Mouse (Mus musculus) heart, adult 10 weeks (tissue): ENCODE results near the gene A030014E15Rik. TPM values are rescaled to one million over a fixed set of nuclear protein-coding genes. Genes with fewer than 3 reads are reported as not detected.

Experiments
- polyA plus RNA-seq: library from polyadenylated mRNA; stranded (reverse); fragments of 350-450 nt; fragmentation: Illumina TruSeq; extraction: RNeasy Lipid Tissue Mini Kit (QIAGEN cat#74804); gene quantifications from one replicate; pipeline ENCODE4 v1.2.3, GENCODE M21; 2014; ENCODE audit warnings: low read depth, low replicate concordance

Gene A030014E15Rik
- polyA plus RNA-seq: not detected

DNA sequence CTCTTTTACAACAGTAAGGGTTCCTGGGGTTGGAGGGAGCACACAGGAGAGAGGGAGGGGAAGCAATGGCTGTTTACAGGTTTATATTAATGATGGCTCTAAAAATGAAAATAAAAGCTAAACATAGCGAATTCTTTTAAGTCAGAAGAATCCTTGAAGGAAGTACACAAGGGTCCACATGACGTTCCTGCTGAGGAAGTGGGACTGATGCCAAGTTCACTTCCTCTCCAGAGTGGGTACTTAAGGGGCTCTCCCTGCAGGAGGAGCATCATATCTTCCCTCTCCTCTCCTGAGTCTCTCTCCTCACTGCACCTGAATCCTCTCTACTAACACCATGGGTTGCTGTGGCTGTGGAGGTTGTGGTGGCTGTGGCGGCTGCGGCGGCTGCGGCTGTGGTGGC is at the start of gene A030014E15Rik:
Gene A030014E15Rik, plus strand, starts transcription at position 268 of the 400 bp plus-strand sequence.

DNA sequence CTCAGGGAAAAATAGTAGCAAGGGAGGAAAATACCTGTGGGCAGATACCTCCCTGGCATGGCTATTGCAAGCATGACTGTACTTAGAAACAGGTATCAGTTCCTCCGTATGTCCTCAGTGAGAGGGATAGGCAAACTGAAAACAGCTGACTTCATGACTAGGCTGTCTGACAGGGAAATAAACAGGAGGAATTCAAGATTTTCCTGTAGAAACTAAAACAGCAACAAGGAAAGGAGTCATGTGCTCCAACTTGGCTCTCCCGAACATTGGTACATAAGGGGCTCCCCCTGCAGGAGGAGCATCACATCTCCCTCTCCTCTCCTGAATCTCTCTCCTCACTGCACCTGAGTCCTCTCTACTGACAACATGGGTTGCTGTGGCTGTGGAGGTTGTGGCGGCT is 11.7 kb upstream of the A030014E15Rik start, which contains the start of gene A030005L19Rik:
Gene A030005L19Rik, plus strand, starts transcription at position 301 of the 400 bp plus-strand sequence.

DNA sequence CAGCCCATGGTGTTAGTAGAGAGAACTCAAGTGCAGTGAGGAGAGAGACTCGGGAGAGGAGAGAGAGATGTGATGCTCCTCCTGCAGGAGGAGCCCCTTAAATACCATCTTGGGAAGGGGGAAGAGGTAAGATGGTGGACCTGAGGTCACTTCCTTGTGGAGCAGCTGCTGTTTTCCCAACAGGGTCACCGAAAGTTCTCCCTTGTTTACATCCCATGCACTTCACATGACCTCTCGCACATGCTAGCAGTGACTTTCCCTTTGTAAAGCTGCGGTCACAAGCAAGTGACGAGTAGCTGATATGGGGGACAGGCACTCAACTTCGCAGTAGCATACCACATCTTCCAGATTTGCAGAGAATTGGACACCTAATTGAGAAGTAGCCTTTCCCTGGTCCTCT is 6.6 kb downstream of the A030014E15Rik start, which contains the start of gene Gm6217:
Gene Gm6217, minus strand, starts transcription at position 74 of the 400 bp plus-strand sequence.

DNA sequence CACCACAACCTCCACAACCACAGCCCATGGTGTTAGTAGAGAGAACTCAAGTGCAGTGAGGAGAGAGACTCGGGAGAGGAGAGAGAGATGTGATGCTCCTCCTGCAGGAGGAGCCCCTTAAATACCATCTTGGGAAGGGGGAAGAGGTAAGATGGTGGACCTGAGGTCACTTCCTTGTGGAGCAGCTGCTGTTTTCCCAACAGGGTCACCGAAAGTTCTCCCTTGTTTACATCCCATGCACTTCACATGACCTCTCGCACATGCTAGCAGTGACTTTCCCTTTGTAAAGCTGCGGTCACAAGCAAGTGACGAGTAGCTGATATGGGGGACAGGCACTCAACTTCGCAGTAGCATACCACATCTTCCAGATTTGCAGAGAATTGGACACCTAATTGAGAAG is 18.6 kb downstream of the A030014E15Rik start, which contains the start of gene A030003K21Rik:
Gene A030003K21Rik, minus strand, starts transcription at position 94 of the 400 bp plus-strand sequence.

DNA sequence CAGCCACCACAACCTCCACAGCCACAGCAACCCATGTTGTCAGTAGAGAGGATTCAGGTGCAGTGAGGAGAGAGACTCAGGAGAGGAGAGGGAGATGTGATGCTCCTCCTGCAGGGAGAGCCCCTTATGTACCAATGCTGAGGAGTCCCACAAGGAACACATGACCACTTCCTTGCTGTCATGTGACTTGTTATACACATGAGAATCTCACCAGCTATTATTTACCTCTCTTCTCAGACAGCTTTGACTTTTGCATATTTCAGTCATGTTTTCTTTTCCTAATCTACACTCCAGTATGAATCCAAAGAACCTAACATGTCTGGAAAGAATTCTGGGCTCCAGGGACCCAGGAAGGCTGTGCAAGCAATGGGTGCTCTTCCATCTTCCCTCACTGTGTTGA is 31.2 kb downstream of the A030014E15Rik start, which contains the start of gene Gm7544:
Gene Gm7544, minus strand, starts transcription at position 101 of the 400 bp plus-strand sequence.

DNA sequence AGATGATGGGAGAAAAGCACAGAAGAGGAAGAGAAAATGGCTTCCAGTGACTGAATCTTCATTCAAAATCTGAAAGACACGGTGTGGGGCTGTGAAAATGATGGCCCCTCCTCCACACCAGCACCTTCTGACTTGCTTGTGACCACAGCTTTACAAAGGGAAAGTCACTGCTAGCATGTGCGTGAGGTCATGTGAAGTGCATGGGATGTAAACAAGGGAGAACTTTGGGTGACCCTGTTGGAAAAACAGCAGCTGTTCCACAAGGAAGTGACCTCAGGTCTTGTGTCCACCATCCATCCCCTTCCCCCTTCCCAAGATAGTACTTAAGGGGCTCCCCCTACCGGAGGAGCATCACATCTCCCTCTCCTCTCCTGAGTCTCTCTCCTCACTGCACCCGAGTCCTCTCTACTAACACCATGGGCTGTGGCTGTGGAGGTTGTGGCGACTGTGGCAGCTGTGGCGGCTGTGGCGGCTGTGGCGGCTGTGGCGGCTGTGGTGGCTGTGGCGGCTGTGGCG is 35.2 kb downstream of the A030014E15Rik start, which contains the start of gene Gm47955:
Gene Gm47955, plus strand, starts transcription at position 417 of the 516 bp plus-strand sequence.

Other genes with a start within 250 kb of the A030014E15Rik start
- 192 TPM for gene Mff, start 200.0 kb upstream of the A030014E15Rik start, polyA plus RNA-seq
- gene Tm4sf20, start 156.5 kb upstream of the A030014E15Rik start, polyA plus RNA-seq: not detected
- gene Gm47791, start 153.7 kb upstream of the A030014E15Rik start, polyA plus RNA-seq: not detected
- 30.5 TPM for gene Agfg1, start 85.4 kb upstream of the A030014E15Rik start, polyA plus RNA-seq
- not detected for gene A030005L19Rik, start 11.6 kb upstream of the A030014E15Rik start, polyA plus RNA-seq
- gene Gm6217, start 6.5 kb downstream of the A030014E15Rik start, polyA plus RNA-seq: not detected
- gene A030003K21Rik, start 18.5 kb downstream of the A030014E15Rik start, polyA plus RNA-seq: not detected
- gene Gm7544, start 31.1 kb downstream of the A030014E15Rik start, polyA plus RNA-seq: not detected
- gene Gm47955, start 35.4 kb downstream of the A030014E15Rik start, polyA plus RNA-seq: not detected
- not detected for gene Gm47959, start 75.6 kb downstream of the A030014E15Rik start, polyA plus RNA-seq
- gene Slc19a3, start 113.5 kb downstream of the A030014E15Rik start, polyA plus RNA-seq: 0.55 TPM
- not detected for gene Krtap28-10, start 117.6 kb downstream of the A030014E15Rik start, polyA plus RNA-seq
- not detected for gene Gm47969, start 120.0 kb downstream of the A030014E15Rik start, polyA plus RNA-seq
- not detected for gene A030005K14Rik, start 134.5 kb downstream of the A030014E15Rik start, polyA plus RNA-seq
- not detected for gene Krtap28-13, start 136.0 kb downstream of the A030014E15Rik start, polyA plus RNA-seq
- gene Ccl20, start 191.8 kb downstream of the A030014E15Rik start, polyA plus RNA-seq: not detected
- not detected for gene Daw1, start 234.8 kb downstream of the A030014E15Rik start, polyA plus RNA-seq